Mouse (Mus musculus): ENCODE measurements around the gene Pde8b. TPM values are rescaled to one million over a fixed set of nuclear protein-coding genes. Genes with fewer than 3 reads are reported as not detected.

Pde8b gene
- total RNA-seq (2012; rRNA removed), result 0.32 and 0.40 TPM in 2 replicates

- peak; percentile 25 for DNase-seq (ENCODE audit: low read depth, low spot score)
- Histone ChIP-seq H3K27ac (ENCODE audit: insufficient read depth, low read depth, low read length, poor library complexity, severe bottlenecking) (no peak within 1 kb of the TSS), H3K9me3 (ENCODE audit: control insufficient read depth, insufficient read depth, low read depth, low read length) (no peaks in the 10 kb centered on the region), H3K4me3 (ENCODE audit: insufficient read depth in 1 of 2, low read depth in 1 of 2, low read length in 2 of 2, poor library complexity in 1 of 2, severe bottlenecking in 1 of 2) (peak within 1 kb of the TSS; percentile 67 to 74), H3K4me1 (ENCODE audit: control insufficient read depth in 2 of 2, insufficient read depth in 2 of 2, low read length in 2 of 2, poor library complexity in 1 of 2) (no peaks in the 10 kb centered on the region), H3K9ac (ENCODE audit: insufficient read depth, low read depth, low read length, poor library complexity, severe bottlenecking) (no peak within 1 kb of the TSS), H3K36me3 (ENCODE audit: control insufficient read depth, insufficient read depth, low read length, poor library complexity, severe bottlenecking) (no peaks in the 10 kb centered on the region)
- TF ChIP-seq CHD2 (IDR thresholded peaks at IDR 0.05; ENCODE audit: low read depth, low read length) (no peak), MAFK (IDR thresholded peaks at IDR 0.05; ENCODE audit: insufficient read depth, low read depth, low read length) (no peak), ZNF384 (IDR thresholded peaks at IDR 0.05; ENCODE audit: low read depth, low read length) (no peak), HCFC1 (IDR thresholded peaks at IDR 0.05; ENCODE audit: borderline replicate concordance, insufficient read depth, low read length) (no peak), ZC3H11A (IDR thresholded peaks at IDR 0.05; ENCODE audit: borderline replicate concordance, low read depth, low read length) (no peak)
- in situ Hi-C loops (cut with MboI; ENCODE audit: low sequenced_read_pairs in 2 of 2, unreplicated experiment in 2 of 2), result no loop called here
Observed at GRCm38 (mm10) chr13:95249511-95250456, at the start of gene Pde8b. Gene Pde8b, minus strand, starts transcription at chr13:95250336.

- in situ Hi-C loops (cut with MboI; ENCODE audit: low sequenced_read_pairs in 2 of 2, unreplicated experiment in 2 of 2), result no loop called here
- Histone ChIP-seq H3K4me1 (ENCODE audit: control insufficient read depth in 2 of 2, insufficient read depth in 2 of 2, low read length in 2 of 2, poor library complexity in 1 of 2) (peaks cover 0 to 4% of the 10 kb centered on the region in 2 experiments; a peak in 1 of 4 replicates), H3K9ac (ENCODE audit: insufficient read depth, low read depth, low read length, poor library complexity, severe bottlenecking) (no peak overlapping the region), H3K36me3 (ENCODE audit: control insufficient read depth, insufficient read depth, low read length, poor library complexity, severe bottlenecking) (no peaks in the 10 kb centered on the region), H3K9me3 (ENCODE audit: control insufficient read depth, insufficient read depth, low read depth, low read length) (no peaks in the 10 kb centered on the region), H3K4me3 (ENCODE audit: insufficient read depth in 1 of 2, low read depth in 1 of 2, low read length in 2 of 2, poor library complexity in 1 of 2, severe bottlenecking in 1 of 2) (no peak overlapping the region), H3K27ac (ENCODE audit: insufficient read depth, low read depth, low read length, poor library complexity, severe bottlenecking) (no peak overlapping the region)
- DNase-seq (ENCODE audit: low read depth, low spot score), result peak; percentile 28
- TF ChIP-seq CHD2 (IDR thresholded peaks at IDR 0.05; ENCODE audit: low read depth, low read length) (no peak), ZC3H11A (IDR thresholded peaks at IDR 0.05; ENCODE audit: borderline replicate concordance, low read depth, low read length) (no peak), HCFC1 (IDR thresholded peaks at IDR 0.05; ENCODE audit: borderline replicate concordance, insufficient read depth, low read length) (no peak), ZNF384 (IDR thresholded peaks at IDR 0.05; ENCODE audit: low read depth, low read length) (no peak), MAFK (IDR thresholded peaks at IDR 0.05; ENCODE audit: insufficient read depth, low read depth, low read length) (no peak)
Observed at GRCm38 (mm10) chr13:95291983-95292382, 41.8 kb upstream of the Pde8b start.

GRCm38 (mm10) chr13:95288027-95288426, 37.9 kb upstream of the Pde8b start:
- Histone ChIP-seq H3K27ac (ENCODE audit: insufficient read depth, low read depth, low read length, poor library complexity, severe bottlenecking) (no peak overlapping the region), H3K9me3 (ENCODE audit: control insufficient read depth, insufficient read depth, low read depth, low read length) (no peaks in the 10 kb centered on the region), H3K9ac (ENCODE audit: insufficient read depth, low read depth, low read length, poor library complexity, severe bottlenecking) (no peak overlapping the region), H3K36me3 (ENCODE audit: control insufficient read depth, insufficient read depth, low read length, poor library complexity, severe bottlenecking) (no peaks in the 10 kb centered on the region), H3K4me3 (ENCODE audit: insufficient read depth in 1 of 2, low read depth in 1 of 2, low read length in 2 of 2, poor library complexity in 1 of 2, severe bottlenecking in 1 of 2) (no peak overlapping the region), H3K4me1 (ENCODE audit: control insufficient read depth in 2 of 2, insufficient read depth in 2 of 2, low read length in 2 of 2, poor library complexity in 1 of 2) (peaks cover 0 to 4% of the 10 kb centered on the region in 2 experiments; a peak in 1 of 4 replicates)
- no peak for DNase-seq (ENCODE audit: low read depth, low spot score)
- TF ChIP-seq ZNF384 (IDR thresholded peaks at IDR 0.05; ENCODE audit: low read depth, low read length), result no peak
- TF ChIP-seq HCFC1 (IDR thresholded peaks at IDR 0.05; ENCODE audit: borderline replicate concordance, insufficient read depth, low read length), result no peak
- TF ChIP-seq ZC3H11A (IDR thresholded peaks at IDR 0.05; ENCODE audit: borderline replicate concordance, low read depth, low read length), result no peak
- TF ChIP-seq MAFK (IDR thresholded peaks at IDR 0.05; ENCODE audit: insufficient read depth, low read depth, low read length), result no peak
- TF ChIP-seq CHD2 (IDR thresholded peaks at IDR 0.05; ENCODE audit: low read depth, low read length), result no peak
- in situ Hi-C loops (cut with MboI; ENCODE audit: low sequenced_read_pairs in 2 of 2, unreplicated experiment in 2 of 2), result no loop called here

- DNase-seq (ENCODE audit: low read depth, low spot score), result peak; percentile 47
- Histone ChIP-seq H3K4me1 (ENCODE audit: control insufficient read depth in 2 of 2, insufficient read depth in 2 of 2, low read length in 2 of 2, poor library complexity in 1 of 2) (peaks cover 0 to under 1% of the 10 kb centered on the region in 2 experiments; a peak in 1 of 4 replicates), H3K36me3 (ENCODE audit: control insufficient read depth, insufficient read depth, low read length, poor library complexity, severe bottlenecking) (no peaks in the 10 kb centered on the region), H3K4me3 (ENCODE audit: insufficient read depth in 1 of 2, low read depth in 1 of 2, low read length in 2 of 2, poor library complexity in 1 of 2, severe bottlenecking in 1 of 2) (no peak overlapping the region), H3K9ac (ENCODE audit: insufficient read depth, low read depth, low read length, poor library complexity, severe bottlenecking) (no peak overlapping the region), H3K9me3 (ENCODE audit: control insufficient read depth, insufficient read depth, low read depth, low read length) (no peaks in the 10 kb centered on the region), H3K27ac (ENCODE audit: insufficient read depth, low read depth, low read length, poor library complexity, severe bottlenecking) (no peak overlapping the region)
- TF ChIP-seq CHD2 (IDR thresholded peaks at IDR 0.05; ENCODE audit: low read depth, low read length), result no peak
- TF ChIP-seq ZNF384 (IDR thresholded peaks at IDR 0.05; ENCODE audit: low read depth, low read length), result no peak
- no peak for TF ChIP-seq MAFK (IDR thresholded peaks at IDR 0.05; ENCODE audit: insufficient read depth, low read depth, low read length)
- TF ChIP-seq ZC3H11A (IDR thresholded peaks at IDR 0.05; ENCODE audit: borderline replicate concordance, low read depth, low read length), result peak; percentile 84
- in situ Hi-C loops (cut with MboI; ENCODE audit: low sequenced_read_pairs in 2 of 2, unreplicated experiment in 2 of 2), result no loop called here
Observed at GRCm38 (mm10) chr13:95286989-95287388, 36.9 kb upstream of the Pde8b start.
